Mouse (Mus musculus): ENCODE data around the gene Tmem242. TPM values are rescaled to one million over a fixed set of nuclear protein-coding genes. Genes with fewer than 3 reads are reported as not detected.

Tmem242 gene
- polyA plus RNA-seq (2017; shearing (Covaris generic)): 16.2 TPM

DNA sequence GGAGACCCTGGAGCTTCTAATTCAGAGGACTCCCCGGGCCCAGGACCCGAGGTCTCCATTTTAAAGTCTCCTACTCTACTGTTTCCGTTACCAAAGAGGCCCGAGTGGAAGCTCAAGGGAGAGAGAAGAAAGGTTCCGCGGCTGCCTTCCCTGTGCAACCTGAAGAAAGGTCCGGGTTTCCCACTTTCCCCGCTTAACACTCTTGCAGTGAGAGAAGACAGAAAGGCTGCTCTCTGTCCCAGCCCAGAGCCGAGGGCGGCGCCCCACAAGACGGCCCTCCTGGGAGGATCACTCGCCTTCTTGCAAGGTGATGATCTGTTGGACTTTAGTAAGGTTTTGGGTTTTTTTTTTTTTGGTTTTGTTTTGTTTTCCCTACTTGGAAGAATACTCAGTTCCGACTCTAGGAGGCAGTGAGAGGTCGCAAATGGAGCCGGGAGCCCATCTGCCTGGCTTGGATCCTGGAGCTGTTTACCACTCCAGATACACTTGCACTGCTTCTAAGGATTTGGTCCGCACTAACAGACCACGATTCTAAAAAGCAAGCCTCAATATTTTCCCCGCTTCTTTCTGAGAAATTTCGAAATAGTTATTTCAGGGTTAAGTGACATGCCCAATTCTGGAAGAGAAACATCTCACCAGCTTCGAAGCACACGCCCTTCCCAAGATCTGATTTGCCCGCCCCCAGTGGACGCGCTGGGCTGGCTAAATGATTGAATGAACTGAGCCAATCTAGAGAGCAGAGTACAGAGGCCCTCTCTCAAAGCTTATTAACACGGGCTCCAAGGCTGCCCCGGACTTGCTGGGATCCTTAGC lies at the start of gene Tmem242:
TSS of gene Tmem242 (minus strand) at position 101 of the 813 bp plus-strand sequence.

GRCm38 (mm10) chr17:5418545-5418944 lies 21.5 kb downstream of the Tmem242 start, which contains the start of gene Ldhal6b:
TSS of gene Ldhal6b (minus strand) at chr17:5418767.

Other genes with a start within 250 kb of the Tmem242 start
- not detected for gene Ldhal6b, start 21.5 kb downstream of the Tmem242 start, polyA plus RNA-seq (2017; shearing (Covaris generic))
- 2.9 TPM for gene Zdhhc14, start 52.3 kb upstream of the Tmem242 start, polyA plus RNA-seq (2017; shearing (Covaris generic))

Data from naive thymus-derived CD4-positive, alpha-beta T cell, adult 5 months (primary cell).